Mouse (Mus musculus) adrenal gland, adult 2 months (tissue): ENCODE measurements around the gene Slc27a4. TPM values are rescaled to one million over a fixed set of nuclear protein-coding genes. Genes with fewer than 3 reads are reported as not detected.
A peak's percentile ranks its signal among the peaks of the same experiment; 100 is the strongest.
"Not testable (repeated sequence)": the region's sequence is repeated elsewhere in the genome, so short reads cannot be mapped to it uniquely, and the experiment has no call there.

Experiments
- DNase-seq: peaks from one replicate; pipeline ENCODE4 v3.0.0; 2021
- long read RNA-seq: library from polyadenylated mRNA; stranded (forward); transcript quantifications from one replicate; pipeline ENCODE4 v2.0.0, GENCODE M21; 2021
- polyA plus RNA-seq: library from polyadenylated mRNA; depleted of rRNA; stranded (reverse); fragments of >200 nt; gene quantifications from 2 replicates; pipeline ENCODE4 v1.2.3, GENCODE M21; 2012; rRNA removed
- total RNA-seq, 2 experiments: library from RNA; stranded (reverse); gene quantifications; 2 replicates each; pipeline ENCODE4 v1.2.3; 2021

Gene Slc27a4
- total RNA-seq (10 to 100 TPM; 34.6 to 39.4 TPM), polyA plus RNA-seq (40.2 and 49.0 TPM in 2 replicates)
- long read RNA-seq, full-length matches to known transcripts = 49 of 51 reads
- long read RNA-seq, partial matches to known transcripts = 2 of 51 reads
- long read RNA-seq, other reads (novel, unspliced or antisense) = 0 of 51 reads

DNA sequence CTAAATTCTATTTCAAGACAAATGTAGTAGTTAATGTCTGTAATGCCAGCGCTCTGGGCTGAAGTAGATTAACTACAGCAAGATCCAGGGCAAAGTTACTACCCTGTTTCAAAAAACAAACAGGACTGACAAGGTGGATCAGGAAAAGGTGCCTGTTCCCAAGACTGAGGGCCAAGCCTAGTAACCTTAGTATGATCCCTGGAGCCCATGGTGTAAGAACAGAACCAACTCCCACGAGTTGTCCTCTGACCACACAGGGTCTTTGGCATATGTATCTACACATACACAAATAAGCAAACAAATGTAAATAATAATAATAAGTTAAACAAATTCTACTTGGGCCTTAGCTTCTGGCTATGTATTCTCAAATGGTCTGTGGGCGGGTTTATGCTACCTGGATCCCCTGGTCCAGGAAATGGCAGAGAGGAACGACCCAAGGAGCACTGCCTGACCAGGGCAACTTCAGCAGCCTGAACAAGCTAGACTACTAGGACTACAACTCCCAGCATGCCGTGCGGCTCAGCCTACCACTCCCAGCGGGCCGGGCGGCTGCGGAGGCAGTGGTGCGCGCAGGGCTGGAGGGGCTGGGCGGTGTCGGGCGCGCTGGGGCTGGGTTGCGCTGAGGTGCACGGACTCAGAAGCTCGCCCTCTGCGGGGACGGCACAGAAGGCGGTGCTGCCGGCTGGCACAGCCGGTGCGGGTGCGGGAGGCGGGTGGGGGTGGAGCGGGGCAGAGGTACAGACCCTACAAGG lies at the start of gene Slc27a4:
TSS of gene Slc27a4 (plus strand) at position 560 of the 752 bp plus-strand sequence.
- peak; percentile 98 for DNase-seq

GRCm38 (mm10) chr2:29755693-29756092 lies 46.7 kb upstream of the Slc27a4 start:
- DNase-seq = no peak

DNA sequence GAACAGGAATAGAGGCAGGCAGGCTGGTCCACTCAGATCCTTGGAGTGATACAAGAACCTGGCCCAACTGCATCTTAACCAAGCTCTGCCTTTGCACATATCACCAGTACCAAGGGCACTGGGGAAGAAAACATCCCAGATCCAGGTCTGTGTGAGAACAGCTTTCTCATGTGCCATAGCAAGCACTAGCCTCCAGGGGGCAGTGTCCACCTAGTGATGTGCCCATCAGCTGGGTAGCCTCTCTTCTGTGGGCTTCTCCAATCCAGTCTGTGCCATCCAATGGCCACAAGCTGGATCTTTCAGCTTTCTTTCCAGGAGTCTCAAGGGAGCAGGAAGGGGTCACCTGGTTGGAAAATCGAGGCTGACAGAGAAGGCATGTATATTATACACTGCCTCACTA lies 37.6 kb upstream of the Slc27a4 start:
- peak; percentile 80 for DNase-seq

DNA sequence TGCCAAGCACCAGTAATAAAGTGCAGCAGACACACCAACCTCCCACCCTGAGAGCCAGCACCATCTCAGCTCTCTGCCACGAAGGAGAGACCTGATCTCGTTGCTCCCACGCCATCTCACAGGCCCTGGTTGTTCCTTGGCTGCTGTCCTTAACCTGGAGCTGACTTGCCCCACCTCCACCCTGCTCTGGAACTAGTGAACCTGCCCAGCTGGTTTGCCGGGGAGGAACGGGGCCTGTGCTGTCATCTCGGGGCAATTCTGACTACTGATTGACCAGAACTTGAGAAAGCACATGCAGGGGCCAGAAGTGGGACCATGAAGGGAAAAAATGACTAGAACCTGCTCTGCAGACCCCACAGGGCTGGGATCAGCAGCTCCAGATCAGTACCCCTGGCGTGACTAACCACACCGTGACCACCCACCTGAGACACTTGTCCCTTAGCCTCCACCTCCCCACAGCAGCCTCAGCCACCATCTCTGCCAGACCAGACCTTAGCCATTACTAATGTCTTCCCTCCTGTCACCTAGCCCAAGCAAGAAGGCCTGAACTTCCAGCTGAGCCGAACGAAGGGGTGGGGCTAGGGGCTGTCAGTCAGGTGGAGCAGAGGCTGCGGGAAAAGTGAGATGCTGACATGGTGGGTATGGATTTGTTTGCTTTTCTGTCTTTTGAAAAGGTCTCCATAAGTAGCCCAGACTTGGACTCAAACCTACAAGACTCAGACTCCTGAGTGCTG lies 34.3 kb upstream of the Slc27a4 start:
- DNase-seq = no peak

- DNase-seq = no peak
These were observed 33.5 kb upstream of the Slc27a4 start for GRCm38 (mm10) chr2:29768901-29769300.

DNA sequence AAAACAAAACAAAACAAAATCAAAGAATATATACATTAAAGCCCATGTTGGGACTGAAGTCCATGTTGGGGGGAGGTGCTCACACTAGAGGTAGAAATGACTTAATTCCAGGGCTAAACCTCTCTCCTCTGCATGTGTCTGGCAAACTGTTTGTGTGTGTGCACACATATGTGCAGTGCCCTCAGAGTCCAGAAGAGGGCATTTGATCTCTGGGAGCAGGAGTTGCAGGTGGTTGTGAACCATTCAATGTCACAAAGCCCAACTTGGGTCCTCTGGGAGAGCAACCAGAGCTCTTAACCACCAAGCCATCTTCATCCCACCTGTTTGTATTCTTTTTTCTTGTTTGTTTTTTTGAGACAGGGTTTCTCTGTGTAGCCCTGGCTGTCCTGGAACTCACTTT lies 32.3 kb upstream of the Slc27a4 start:
- DNase-seq = no peak

GRCm38 (mm10) chr2:29771611-29772461 lies 30.6 kb upstream of the Slc27a4 start:
- peak; percentile 78 for DNase-seq

GRCm38 (mm10) chr2:29773323-29773722 lies 29.1 kb upstream of the Slc27a4 start:
- no peak for DNase-seq

DNA sequence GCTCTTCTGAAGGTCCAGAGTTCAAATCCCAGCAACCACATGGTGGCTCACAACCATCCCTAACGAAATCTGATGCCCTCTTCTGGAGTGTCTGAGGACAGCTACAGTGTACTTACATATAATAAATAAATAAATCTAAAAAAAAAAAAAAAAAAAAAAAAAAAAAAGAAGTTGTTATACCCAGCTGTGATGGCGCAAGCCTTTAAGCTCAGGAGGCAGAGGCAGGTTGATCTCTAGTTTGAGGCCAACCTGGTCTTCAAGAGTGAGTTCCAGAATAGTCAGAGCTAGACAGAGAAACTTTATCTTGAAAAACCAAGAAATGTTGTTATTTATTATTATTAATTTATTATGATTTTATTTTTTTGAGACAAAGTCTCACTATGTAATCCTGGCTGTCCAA lies 21.2 kb upstream of the Slc27a4 start:
- DNase-seq = not testable (repeated sequence)

GRCm38 (mm10) chr2:29784290-29784689 lies 18.1 kb upstream of the Slc27a4 start:
- no peak for DNase-seq

DNA sequence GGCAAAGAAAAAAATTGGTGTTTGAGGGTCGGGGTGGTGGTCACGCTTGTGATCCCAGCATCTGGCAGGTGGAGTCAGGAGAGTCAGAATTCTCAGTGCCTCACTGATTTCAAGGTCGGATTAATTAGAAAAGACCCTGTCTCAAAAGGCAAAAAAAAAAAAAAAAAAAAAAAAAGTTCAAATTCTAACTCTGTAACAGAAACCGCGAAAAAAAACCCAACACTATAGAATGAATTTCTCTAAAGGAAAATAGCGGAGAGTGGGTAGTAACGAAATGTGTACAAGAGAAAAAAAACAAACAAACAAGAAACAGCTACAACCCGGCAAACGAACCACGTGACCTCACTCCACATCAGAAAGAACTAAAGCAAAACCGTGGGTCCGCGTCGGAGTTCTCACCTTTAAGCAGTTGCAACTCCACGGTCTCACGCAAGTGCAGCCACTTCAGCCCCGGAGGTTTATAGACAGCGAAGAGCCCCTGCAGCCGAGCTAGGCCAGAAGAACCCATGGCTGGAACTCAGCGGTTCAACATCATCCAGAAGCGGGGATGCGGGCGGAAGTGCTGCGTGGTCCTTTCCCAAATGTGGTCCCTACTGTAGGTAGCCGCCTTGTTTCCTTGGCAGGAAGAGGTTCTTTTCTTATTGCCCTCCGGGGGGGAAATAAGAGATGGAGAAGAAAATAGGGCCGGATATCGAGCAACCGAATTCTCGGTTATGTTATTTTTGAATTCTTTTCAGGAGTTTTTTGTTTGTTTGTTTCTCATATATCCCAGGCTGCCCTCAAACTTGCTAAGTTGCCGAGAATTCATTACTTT lies 15.1 kb upstream of the Slc27a4 start, which contains the start of gene Coq4:
TSS of gene Coq4 (plus strand) at position 390 of the 814 bp plus-strand sequence.
- DNase-seq = peak; percentile 92

DNA sequence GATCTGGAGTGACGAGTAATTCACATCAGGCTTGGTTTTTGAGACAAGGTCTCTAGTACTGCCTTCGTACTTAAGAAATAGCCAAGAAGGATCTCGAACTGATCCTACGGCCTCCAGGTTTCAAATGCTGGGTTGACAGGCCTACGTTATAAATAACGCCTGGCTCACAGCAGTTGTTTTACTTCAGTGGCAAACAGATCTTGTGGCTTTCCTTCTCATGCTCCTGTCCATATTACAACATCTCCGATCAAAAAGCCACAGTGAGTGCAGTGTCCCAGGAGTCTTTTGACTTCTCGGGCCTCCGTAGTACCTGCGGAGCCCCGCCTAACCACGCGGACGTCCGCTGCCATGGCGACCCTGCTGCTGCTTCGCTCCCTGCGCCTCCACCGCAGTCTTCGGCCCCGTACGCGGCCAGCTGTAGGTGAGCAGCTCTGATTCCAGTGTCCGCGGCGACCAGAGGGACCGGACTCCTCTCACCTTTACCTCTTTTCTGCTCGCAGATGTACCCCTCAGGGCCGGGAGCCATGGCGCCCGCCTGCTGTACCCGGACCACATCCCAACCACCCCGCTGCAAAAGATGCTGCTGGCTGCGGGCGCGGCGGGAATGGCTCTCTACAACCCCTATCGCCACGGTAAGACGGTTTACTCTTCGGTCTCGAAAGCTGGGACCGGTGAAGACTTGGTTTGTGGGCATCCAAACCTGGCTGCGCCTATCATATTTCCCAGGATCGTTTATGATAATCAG lies 14.3 kb upstream of the Slc27a4 start, which contains the start of gene Trub2:
TSS of gene Trub2 (minus strand) at position 566 of the 745 bp plus-strand sequence.
- DNase-seq = peak; percentile 93

- no peak for DNase-seq
These were observed 9.5 kb upstream of the Slc27a4 start for GRCm38 (mm10) chr2:29792772-29793487.

- no peak for DNase-seq
These were observed 380 bp downstream of the Slc27a4 start for GRCm38 (mm10) chr2:29802827-29803201.

DNA sequence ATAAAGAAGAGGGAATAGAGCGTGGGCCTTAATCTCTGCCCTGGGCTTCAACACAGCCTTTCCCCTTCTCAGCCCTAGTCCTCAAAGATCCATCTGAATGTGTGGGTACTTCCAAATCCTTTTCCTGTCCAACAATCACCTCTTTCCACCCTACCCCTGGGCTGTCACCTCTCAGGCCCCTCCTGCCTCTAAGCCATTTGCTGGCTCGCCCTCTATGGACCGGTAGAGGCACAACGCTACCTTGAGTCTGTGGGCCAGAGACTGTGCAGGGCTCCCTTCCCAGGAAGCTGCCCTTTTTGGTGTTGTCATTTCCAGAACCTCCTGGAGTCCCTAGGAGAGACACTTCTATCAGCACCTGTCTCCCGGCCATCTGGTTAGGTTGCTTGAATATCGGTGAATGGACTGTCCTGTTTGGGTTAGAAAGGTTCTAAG lies 982 bp downstream of the Slc27a4 start:
- peak; percentile 33 for DNase-seq

DNA sequence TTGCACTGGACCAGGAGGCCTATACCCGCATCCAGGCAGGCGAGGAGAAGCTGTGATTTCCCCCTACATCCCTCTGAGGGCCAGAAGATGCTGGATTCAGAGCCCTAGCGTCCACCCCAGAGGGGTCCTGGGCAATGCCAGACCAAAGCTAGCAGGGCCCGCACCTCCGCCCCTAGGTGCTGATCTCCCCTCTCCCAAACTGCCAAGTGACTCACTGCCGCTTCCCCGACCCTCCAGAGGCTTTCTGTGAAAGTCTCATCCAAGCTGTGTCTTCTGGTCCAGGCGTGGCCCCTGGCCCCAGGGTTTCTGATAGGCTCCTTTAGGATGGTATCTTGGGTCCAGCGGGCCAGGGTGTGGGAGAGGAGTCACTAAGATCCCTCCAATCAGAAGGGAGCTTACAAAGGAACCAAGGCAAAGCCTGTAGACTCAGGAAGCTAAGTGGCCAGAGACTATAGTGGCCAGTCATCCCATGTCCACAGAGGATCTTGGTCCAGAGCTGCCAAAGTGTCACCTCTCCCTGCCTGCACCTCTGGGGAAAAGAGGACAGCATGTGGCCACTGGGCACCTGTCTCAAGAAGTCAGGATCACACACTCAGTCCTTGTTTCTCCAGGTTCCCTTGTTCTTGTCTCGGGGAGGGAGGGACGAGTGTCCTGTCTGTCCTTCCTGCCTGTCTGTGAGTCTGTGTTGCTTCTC lies 13.4 kb downstream of the Slc27a4 start:
- no peak for DNase-seq

GRCm38 (mm10) chr2:29817426-29818232 lies 15.2 kb downstream of the Slc27a4 start:
- peak; percentile 86 for DNase-seq

GRCm38 (mm10) chr2:29819363-29819762 lies 16.9 kb downstream of the Slc27a4 start:
- no peak for DNase-seq
